Mouse (Mus musculus): ENCODE data around the gene Pin1rt1.

DNA sequence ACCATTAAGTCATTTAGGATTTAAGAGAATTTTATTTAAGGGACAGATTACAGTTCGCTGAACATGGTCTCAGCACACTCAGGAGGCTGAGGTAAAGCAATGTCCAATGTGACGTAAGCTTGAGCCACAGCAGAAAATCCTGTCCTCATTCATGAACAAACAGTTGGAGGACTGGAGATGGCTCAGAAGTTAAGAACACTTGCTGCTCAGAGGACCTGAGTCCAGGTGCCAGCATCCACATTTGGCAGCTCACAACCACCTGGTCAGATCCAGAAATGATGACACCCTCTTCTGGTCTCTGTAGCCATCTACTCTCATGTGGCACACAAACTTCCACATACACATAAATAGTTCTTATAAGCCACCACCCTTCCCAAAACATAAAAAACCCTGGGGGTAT lies 23.5 kb upstream of the Pin1rt1 start:
- TF ChIP-seq CTCF (IDR thresholded peaks at IDR 0.05; ENCODE audit: low read depth) (no peak), EP300 (IDR thresholded peaks at IDR 0.05; ENCODE audit: low read depth) (no peak)

Data from heart, postnatal 0 days (tissue).